Comparison of ENCODE assay signal across 15 mouse cellular contexts in the genomic region with DNA sequence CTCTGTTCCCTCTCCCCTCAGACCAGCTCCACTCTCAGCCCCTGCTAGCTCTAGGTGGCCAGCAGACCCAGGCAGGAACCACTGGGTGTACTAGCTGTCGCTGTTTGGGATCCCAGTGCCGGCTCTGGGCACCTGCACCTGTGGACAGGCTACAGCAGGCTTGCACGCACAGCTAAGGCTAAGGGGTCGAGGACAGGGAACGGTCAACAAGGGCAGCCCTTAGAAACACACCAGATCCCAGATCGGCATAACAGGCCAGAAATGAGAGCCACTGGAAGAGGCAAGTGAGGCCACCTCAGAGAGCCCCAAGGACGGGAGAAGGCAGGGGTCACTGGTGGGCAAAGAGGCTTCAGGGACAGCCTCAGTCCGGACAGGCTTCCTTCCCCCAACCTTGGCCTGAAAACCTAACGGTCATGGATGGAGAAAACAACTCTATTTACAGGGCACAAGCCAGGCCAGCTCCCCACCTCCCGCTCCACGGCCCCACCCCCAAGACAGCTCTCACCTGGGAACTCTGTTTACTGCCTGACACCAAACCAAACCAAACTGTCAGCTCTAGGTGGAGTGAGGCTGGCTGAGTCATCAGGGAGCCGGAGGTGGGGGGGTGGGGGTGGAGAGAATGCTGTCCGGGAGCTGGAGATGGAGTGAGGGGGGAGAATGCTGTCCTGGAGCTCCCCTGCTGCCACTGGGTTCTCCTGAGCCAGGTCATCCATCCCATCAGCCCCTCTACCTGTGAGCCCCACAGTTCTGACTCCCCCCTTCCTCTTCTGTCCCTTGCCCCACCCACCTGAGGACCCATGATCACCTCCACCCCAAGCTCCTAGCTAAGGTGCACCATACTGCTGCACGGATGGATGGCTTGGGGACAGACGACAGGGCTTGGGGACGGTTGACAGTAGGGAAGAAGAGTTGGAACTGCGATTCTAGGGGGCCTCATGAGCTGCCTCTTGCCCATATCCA. TPM values are rescaled to one million over a fixed set of nuclear protein-coding genes. Genes with fewer than 3 reads are reported as not detected.
DNase-seq lines count a peak whose midpoint lies in the region; ATAC-seq and TF ChIP-seq lines count a peak whose summit lies in the region.
"Had no signal": no experiment of that assay in that cellular context is flagged by ENCODE, and none has a peak within 500 bp of the region (broad histone marks: within the 10 kb centered on the region; RNA-seq: fewer than 3 reads in every experiment).

No protein-coding gene starts in this region.

- 42% methylated on average over 17 of the region's 17 CpGs for WGBS in heart, embryonic 13.5 days
- WGBS in stomach, postnatal 0 days = 33% methylated on average over 17 of the region's 17 CpGs

- H3K27me3 ChIP-seq in heart, embryonic 13.5 days (replicated peaks) = peaks cover 43% of the 10 kb centered on the region
- no peaks in the 10 kb centered on the region for H3K27me3 ChIP-seq in stomach, postnatal 0 days (ENCODE audit: control insufficient read depth, insufficient read depth, low read length)

- no peak overlapping the region for H3K4me2 ChIP-seq in heart, embryonic 13.5 days
- H3K4me2 ChIP-seq in stomach, postnatal 0 days (replicated peaks; ENCODE audit: low read depth) = peak overlapping the region; percentile 18
- H3K4me2 ChIP-seq: forebrain, embryonic 15.5 days; liver, embryonic 13.5 days; neural tube, embryonic 12.5 days had no signal

- no peak for ATAC-seq in heart, embryonic 13.5 days (ENCODE audit: extremely low read depth, insufficient number of reproducible peaks, low FRiP score, low TSS enrichment)
- no peak for ATAC-seq in stomach, postnatal 0 days (ENCODE audit: low FRiP score, low TSS enrichment)
- ATAC-seq: forebrain, embryonic 15.5 days; midbrain, embryonic 16.5 days had no signal

- no peaks in the 10 kb centered on the region for H3K9me3 ChIP-seq in heart, embryonic 13.5 days
- no peaks in the 10 kb centered on the region for H3K9me3 ChIP-seq in stomach, postnatal 0 days (ENCODE audit: control insufficient read depth, low read length)
- H3K9me3 ChIP-seq: forebrain, embryonic 15.5 days; liver, embryonic 13.5 days; neural tube, embryonic 12.5 days had no signal

- no peaks in the 10 kb centered on the region for H3K36me3 ChIP-seq in heart, embryonic 13.5 days
- H3K36me3 ChIP-seq in stomach, postnatal 0 days (ENCODE audit: control insufficient read depth, insufficient read depth, low read length) = no peaks in the 10 kb centered on the region
- H3K36me3 ChIP-seq: forebrain, embryonic 15.5 days; liver, embryonic 13.5 days; neural tube, embryonic 12.5 days had no signal

- DNase-seq in heart, adult 8-10 months (ENCODE audit: low spot score) = no peak
- DNase-seq in urinary bladder, postnatal 25 days (ENCODE audit: low spot score) = peak; percentile 40
- DNase-seq in urinary bladder, postnatal 10 days (ENCODE audit: low spot score) = no peak
- DNase-seq in stomach, postnatal 0 days (ENCODE audit: low spot score) = peak; percentile 68
- no peak for DNase-seq in adipocyte (ENCODE audit: low spot score)
- no peak for DNase-seq in cerebellum, postnatal 10 days
- DNase-seq: liver, embryonic 13.5 days had no signal

- H3K4me3 ChIP-seq in heart, embryonic 13.5 days = no peak overlapping the region
- no peak overlapping the region for H3K4me3 ChIP-seq in embryonic fibroblast, embryonic 13.5 days (ENCODE audit: insufficient read depth, low read length)
- H3K4me3 ChIP-seq in stomach, postnatal 0 days (ENCODE audit: low read depth, low read length) = no peak overlapping the region
- H3K4me3 ChIP-seq: forebrain, embryonic 15.5 days; layer of hippocampus, adult 2 months; liver, embryonic 13.5 days; neural tube, embryonic 12.5 days had no signal

- 0 out of 2 replicates have a peak overlapping the region, but pooled peaks have one; percentile 33 for H3K9ac ChIP-seq in heart, embryonic 13.5 days
- H3K9ac ChIP-seq in stomach, postnatal 0 days (ENCODE audit: low read length) = no peak overlapping the region
- H3K9ac ChIP-seq: forebrain, embryonic 15.5 days; liver, embryonic 13.5 days; neural tube, embryonic 12.5 days had no signal

- H3K4me1 ChIP-seq in heart, embryonic 13.5 days = peaks cover 69% of the 10 kb centered on the region
- peaks cover 30% of the 10 kb centered on the region for H3K4me1 ChIP-seq in embryonic fibroblast, embryonic 13.5 days (ENCODE audit: control insufficient read depth, insufficient read depth, low read length)
- peaks cover 23% of the 10 kb centered on the region for H3K4me1 ChIP-seq in stomach, postnatal 0 days (replicated peaks; ENCODE audit: control insufficient read depth, insufficient read depth)

- no peak for TF ChIP-seq CTCF in embryonic fibroblast, embryonic 13.5 days (IDR thresholded peaks at IDR 0.05; ENCODE audit: borderline replicate concordance, insufficient read depth, low read length)
- no peak for TF ChIP-seq CTCF in stomach, postnatal 0 days (IDR thresholded peaks at IDR 0.05; ENCODE audit: low read depth)

- no peak for TF ChIP-seq EP300 in stomach, postnatal 0 days (optimal IDR thresholded peaks at IDR 0.05)

- no peak for TF ChIP-seq POLR2A in embryonic fibroblast, embryonic 13.5 days (IDR thresholded peaks at IDR 0.05; ENCODE audit: low read depth, low read length)

- no peak overlapping the region for H3K27ac ChIP-seq in heart, embryonic 13.5 days (replicated peaks)
- H3K27ac ChIP-seq in embryonic fibroblast, embryonic 13.5 days (ENCODE audit: insufficient read depth, low read length) = peak overlapping the region; percentile 88
- peak overlapping the region; percentile 82 for H3K27ac ChIP-seq in stomach, postnatal 0 days (replicated peaks)
- H3K27ac ChIP-seq: forebrain, embryonic 15.5 days; layer of hippocampus, adult 2 months; liver, embryonic 13.5 days; neural tube, embryonic 12.5 days had no signal

RNA-seq across cellular contexts. Expression of gene Ahnak2, which starts 5.6 kb away (rescaled TPM):
- 1.1 and 1.2 TPM in 2 replicates for polyA plus RNA-seq in heart, embryonic 13.5 days (2015; fragmentation: Nextera tagmentation; extraction: Ambion mirVana)
- 10 to 100 TPM; 19.3 to 24.6 (median 20.6) TPM for total RNA-seq in heart, adult 8-10 months (2022)
- 170 and 211 TPM in 2 replicates for polyA plus RNA-seq in embryonic fibroblast, embryonic 13.5 days (2011; ENCODE audit: insufficient read length, low read depth, missing spikeins)
- 5.4 and 6.3 TPM in 2 replicates for polyA plus RNA-seq in stomach, postnatal 0 days (2015; fragmentation: Nextera tagmentation; extraction: Ambion mirVana)
- total RNA-seq: common myeloid progenitor, adult 5-6 weeks; megakaryocyte progenitor cell, adult 5-6 weeks had no signal

RNA-seq across cellular contexts. Expression of gene Clba1, which starts 11.9 kb away (rescaled TPM):
- polyA plus RNA-seq in heart, embryonic 13.5 days (2015; fragmentation: Nextera tagmentation; extraction: Ambion mirVana) = 7.6 and 8.0 TPM in 2 replicates
- 1 to 10 TPM; 1.8 to 4.3 (median 2.4) TPM for total RNA-seq in heart, adult 8-10 months (2022)
- 13.0 and 18.5 TPM in 2 replicates for polyA plus RNA-seq in embryonic fibroblast, embryonic 13.5 days (2011; ENCODE audit: insufficient read length, low read depth, missing spikeins)
- polyA plus RNA-seq in stomach, postnatal 0 days (2015; fragmentation: Nextera tagmentation; extraction: Ambion mirVana) = 6.8 and 7.0 TPM in 2 replicates

RNA-seq across cellular contexts. Expression of gene Cdca4, which starts 32.4 kb away (rescaled TPM):
- polyA plus RNA-seq in heart, embryonic 13.5 days (2015; fragmentation: Nextera tagmentation; extraction: Ambion mirVana) = 49.1 and 49.3 TPM in 2 replicates
- 1 to 10 TPM; 5.6 to 6.5 (median 6.2) TPM for total RNA-seq in heart, adult 8-10 months (2022)
- 44.1 and 53.6 TPM in 2 replicates for polyA plus RNA-seq in embryonic fibroblast, embryonic 13.5 days (2011; ENCODE audit: insufficient read length, low read depth, missing spikeins)
- 37.5 and 41.6 TPM in 2 replicates for polyA plus RNA-seq in stomach, postnatal 0 days (2015; fragmentation: Nextera tagmentation; extraction: Ambion mirVana)

RNA-seq across cellular contexts. Expression of gene Pld4, which starts 36.4 kb away (rescaled TPM):
- 5.5 and 7.0 TPM in 2 replicates for polyA plus RNA-seq in heart, embryonic 13.5 days (2015; fragmentation: Nextera tagmentation; extraction: Ambion mirVana)
- 1 to 10 TPM; 3.4 to 8.1 (median 4.3) TPM for total RNA-seq in heart, adult 8-10 months (2022)
- polyA plus RNA-seq in embryonic fibroblast, embryonic 13.5 days (2011; ENCODE audit: insufficient read length, low read depth, missing spikeins) = 0.30 and 4.2 TPM in 2 replicates
- polyA plus RNA-seq in stomach, postnatal 0 days (2015; fragmentation: Nextera tagmentation; extraction: Ambion mirVana) = 9.6 and 9.8 TPM in 2 replicates

Comparison
In these comparisons a context has a peak if more than half of its experiments do, and no peak if none do; other contexts are left out.
1. DNase-seq: peak in urinary bladder, postnatal 25 days (single experiment) and stomach, postnatal 0 days (single experiment); none in heart, adult 8-10 months (single experiment), urinary bladder, postnatal 10 days (single experiment), adipocyte (single experiment) and cerebellum, postnatal 10 days (0 of 2).
2. RNA of gene Ahnak2, which starts 5.6 kb away (polyA plus RNA-seq): 170 to 211 TPM in embryonic fibroblast, embryonic 13.5 days; 5.4 to 6.3 TPM in stomach, postnatal 0 days and 1.1 to 1.2 TPM in heart, embryonic 13.5 days; every median in the first group is over 10 times any median in the second.